Mouse (Mus musculus) heart, embryonic 15.5 days (tissue): ENCODE measurements around the gene a. TPM values are rescaled to one million over a fixed set of nuclear protein-coding genes. Genes with fewer than 3 reads are reported as not detected.

ENCODE experiments used
- ATAC-seq: fragments of 200-750 bp; cut with Nextera tagmentation; replicated peaks from 2 replicates; pipeline ENCODE4 v1.8.0; 2017; ENCODE audit warnings: low read depth, moderate TSS enrichment; ENCODE audit not compliant: insufficient number of reproducible peaks, insufficient read depth, low FRiP score
- H3K27ac ChIP-seq: fragments of 300-500 bp; sonication (generic); 2 replicates; pipeline ENCODE4 v1.5.1; 2015; ENCODE audit warnings: mild to moderate bottlenecking, inconsistent platforms
- H3K27me3 ChIP-seq: fragments of 300-500 bp; sonication (generic); 2 replicates; pipeline ENCODE4 v1.6.1; 2015; ENCODE audit warnings: inconsistent platforms
- H3K36me3 ChIP-seq: fragments of 300-500 bp; sonication (generic); 2 replicates; pipeline ENCODE4 v1.6.1; 2015; ENCODE audit warnings: mild to moderate bottlenecking, inconsistent platforms
- H3K4me1 ChIP-seq: fragments of 300-500 bp; sonication (generic); replicated peaks from 2 replicates; pipeline ENCODE4 v1.6.1; 2015; ENCODE audit warnings: inconsistent platforms
- H3K4me2 ChIP-seq: fragments of 300-500 bp; sonication (generic); 2 replicates; pipeline ENCODE4 v1.6.1; 2015; ENCODE audit warnings: inconsistent platforms, mild to moderate bottlenecking, moderate library complexity
- H3K4me3 ChIP-seq: fragments of 300-500 bp; sonication (generic); 2 replicates; pipeline ENCODE4 v1.5.1; 2015; ENCODE audit warnings: mild to moderate bottlenecking, inconsistent platforms
- H3K9ac ChIP-seq: fragments of 300-500 bp; sonication (generic); 2 replicates; pipeline ENCODE4 v1.6.1; 2015; ENCODE audit warnings: mild to moderate bottlenecking, inconsistent platforms
- H3K9me3 ChIP-seq: fragments of 300-500 bp; sonication (generic); replicated peaks from 2 replicates; pipeline ENCODE4 v1.6.1; 2016; ENCODE audit warnings: inconsistent platforms
- WGBS: fragments of 180-500 bp; shearing (Covaris S2); methylation state at CpG from one replicate; pipeline ENCODE4 v1.1.7; 2015; ENCODE audit warnings: mixed read lengths; 5-methylcytosine and 5-hydroxymethylcytosine counted together
- polyA plus RNA-seq: library from polyadenylated mRNA; unstranded; fragments of >200 nt; fragmentation: Nextera tagmentation; extraction: Ambion mirVana; gene quantifications from 2 replicates; pipeline ENCODE4 v1.2.1, GENCODE M21; 2015

Gene a
- polyA plus RNA-seq, 1 experiment from 2014 or later, result 0.30 TPM

DNA sequence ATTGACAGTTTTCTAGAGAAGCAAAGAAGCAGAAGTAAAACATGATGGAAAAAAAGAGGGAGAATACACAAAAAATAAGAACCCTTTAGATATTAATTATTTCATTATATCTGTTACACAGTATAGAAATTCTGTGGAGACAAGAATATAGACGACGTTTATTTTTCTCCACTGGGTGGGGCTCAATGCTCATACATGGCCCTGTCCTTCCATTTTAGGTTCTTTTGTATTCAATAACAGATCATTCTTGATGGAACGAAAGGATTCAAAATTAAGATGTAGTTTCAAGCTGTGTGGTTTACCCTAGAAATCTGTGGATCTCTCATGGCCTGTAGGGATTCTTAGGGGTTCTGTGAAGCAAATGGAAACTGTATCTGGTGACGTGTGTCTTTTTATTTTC lies 142.7 kb downstream of the a start:
- Histone ChIP-seq H3K9ac (no peak overlapping the region), H3K27ac (no peak overlapping the region), H3K4me2 (no peak overlapping the region), H3K9me3 (no peaks in the 10 kb centered on the region), H3K4me3 (no peak overlapping the region), H3K36me3 (no peaks in the 10 kb centered on the region), H3K4me1 (no peaks in the 10 kb centered on the region), H3K27me3 (peaks cover 5% of the 10 kb centered on the region; the same call in 1 of the 2 replicates)
- WGBS, result 64% methylated on average over 4 of the region's 4 CpGs
- no peak for ATAC-seq

- Histone ChIP-seq H3K27ac (no peak overlapping the region), H3K9ac (no peak overlapping the region), H3K4me3 (no peak overlapping the region), H3K4me1 (no peaks in the 10 kb centered on the region), H3K36me3 (no peaks in the 10 kb centered on the region), H3K27me3 (peaks cover 5% of the 10 kb centered on the region; the same call in 1 of the 2 replicates), H3K9me3 (no peaks in the 10 kb centered on the region), H3K4me2 (no peak overlapping the region)
- 55% methylated on average over 6 of the region's 6 CpGs for WGBS
- ATAC-seq, result no peak
These were observed 144.9 kb downstream of the a start for GRCm38 (mm10) chr2:154936106-154936505.

GRCm38 (mm10) chr2:154936536-154937155 lies 145.4 kb downstream of the a start:
- no peak overlapping the region for H3K9ac ChIP-seq
- H3K4me3 ChIP-seq, result no peak overlapping the region
- H3K9me3 ChIP-seq, result no peaks in the 10 kb centered on the region
- peaks cover 5% of the 10 kb centered on the region; the same call in 1 of the 2 replicates for H3K27me3 ChIP-seq
- WGBS, result 67% methylated on average over 11 of the region's 11 CpGs
- no peaks in the 10 kb centered on the region for H3K36me3 ChIP-seq
- H3K4me2 ChIP-seq, result no peak overlapping the region
- no peak for ATAC-seq
- H3K4me1 ChIP-seq, result no peaks in the 10 kb centered on the region
- no peak overlapping the region for H3K27ac ChIP-seq

DNA sequence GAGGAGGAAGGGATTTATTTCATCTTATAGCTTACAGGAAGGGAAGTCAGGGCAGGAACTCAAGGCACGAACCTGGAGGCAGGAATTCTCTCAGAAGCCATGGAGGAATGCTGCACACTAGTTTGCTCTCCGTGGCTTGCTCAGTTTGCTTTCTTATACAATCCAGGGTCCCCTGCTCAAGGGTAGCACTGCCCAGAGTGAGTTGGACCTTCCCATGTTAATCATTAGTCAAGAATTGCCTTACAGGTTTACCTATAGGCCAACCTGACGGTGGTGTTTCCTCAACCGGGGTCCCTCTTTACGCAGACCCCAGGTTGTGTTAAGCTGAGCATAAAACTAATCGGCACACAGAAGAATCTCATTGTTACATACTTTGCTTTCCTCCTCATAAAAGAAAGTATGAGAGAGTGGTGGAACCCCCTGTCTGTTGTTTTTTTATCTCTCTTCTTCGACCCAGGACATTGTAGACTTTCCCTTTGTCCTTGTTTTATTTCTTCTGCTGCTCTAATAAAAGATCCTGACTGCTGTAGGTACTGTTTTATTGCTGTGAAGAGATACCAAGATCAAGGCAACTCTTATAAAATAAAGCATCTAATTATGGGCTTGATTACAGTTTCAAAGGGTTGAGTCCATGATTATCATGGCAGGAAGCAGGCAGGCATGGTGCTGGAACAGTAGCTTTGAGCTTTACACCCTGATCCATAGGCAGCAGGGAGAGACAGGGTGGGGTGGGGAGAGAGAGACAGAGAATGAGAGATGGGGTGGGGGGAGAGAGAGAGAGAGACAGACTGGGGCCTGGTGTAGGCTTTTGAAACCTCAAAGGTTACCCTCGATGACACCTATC lies 146.6 kb downstream of the a start:
- Histone ChIP-seq H3K9ac (no peak overlapping the region), H3K36me3 (no peaks in the 10 kb centered on the region), H3K27ac (no peak overlapping the region), H3K27me3 (peaks cover 5% of the 10 kb centered on the region; the same call in 1 of the 2 replicates), H3K4me3 (no peak overlapping the region), H3K4me2 (no peak overlapping the region), H3K9me3 (no peaks in the 10 kb centered on the region), H3K4me1 (peaks cover under 1% of the 10 kb centered on the region; the same call in 1 of the 2 replicates)
- ATAC-seq, result no peak
- 78% methylated on average over 8 of the region's 8 CpGs for WGBS

- no peak for ATAC-seq
- H3K4me2 ChIP-seq, result no peak overlapping the region
- H3K4me3 ChIP-seq, result no peak overlapping the region
- no peak overlapping the region for H3K27ac ChIP-seq
- H3K27me3 ChIP-seq, result no peaks in the 10 kb centered on the region
- no peaks in the 10 kb centered on the region for H3K9me3 ChIP-seq
- H3K36me3 ChIP-seq, result no peaks in the 10 kb centered on the region
- 67% methylated on average over 10 of the region's 10 CpGs for WGBS
- H3K9ac ChIP-seq, result no peak overlapping the region
- H3K4me1 ChIP-seq, result peaks cover 3% of the 10 kb centered on the region; the same call in 1 of the 2 replicates
These were observed 150.8 kb downstream of the a start for GRCm38 (mm10) chr2:154941952-154942351.

- Histone ChIP-seq H3K9me3 (no peaks in the 10 kb centered on the region), H3K27me3 (no peaks in the 10 kb centered on the region), H3K27ac (no peak overlapping the region), H3K9ac (0 out of 2 replicates have a peak overlapping the region, but pooled peaks have one; percentile 28), H3K36me3 (no peaks in the 10 kb centered on the region), H3K4me2 (peak overlapping the region; percentile 57), H3K4me1 (peaks cover 3% of the 10 kb centered on the region; the same call in 1 of the 2 replicates), H3K4me3 (peak overlapping the region; percentile 36; the same call in 1 of the 2 replicates)
- no peak for ATAC-seq
- WGBS, result 57% methylated on average over 11 of the region's 11 CpGs
These were observed 151.3 kb downstream of the a start for GRCm38 (mm10) chr2:154942546-154942945.

- peak overlapping the region; percentile 36 for H3K4me3 ChIP-seq
- 5% methylated on average over 11 of the region's 11 CpGs for WGBS
- no peak for ATAC-seq
- H3K9me3 ChIP-seq, result no peaks in the 10 kb centered on the region
- H3K27ac ChIP-seq, result no peak overlapping the region
- H3K4me2 ChIP-seq, result peak overlapping the region; percentile 57
- no peaks in the 10 kb centered on the region for H3K36me3 ChIP-seq
- H3K4me1 ChIP-seq, result peaks cover 3% of the 10 kb centered on the region; the same call in 1 of the 2 replicates
- H3K27me3 ChIP-seq, result no peaks in the 10 kb centered on the region
- peak overlapping the region; percentile 28; the same call in 1 of the 2 replicates for H3K9ac ChIP-seq
These were observed 151.9 kb downstream of the a start for GRCm38 (mm10) chr2:154943101-154943500.

- no peak overlapping the region for H3K4me2 ChIP-seq
- no peak for ATAC-seq
- WGBS, result 90% methylated on average over 3 of the region's 3 CpGs
These were observed 155.7 kb downstream of the a start for GRCm38 (mm10) chr2:154946921-154947320.

GRCm38 (mm10) chr2:154949352-154949751 lies 158.2 kb downstream of the a start:
- ATAC-seq, result no peak
- H3K9me3 ChIP-seq, result no peaks in the 10 kb centered on the region
- 38% methylated on average over 7 of the region's 7 CpGs for WGBS
- H3K4me3 ChIP-seq, result no peak overlapping the region
- no peak overlapping the region for H3K27ac ChIP-seq
- H3K9ac ChIP-seq, result no peak overlapping the region
- H3K27me3 ChIP-seq, result peaks cover 8% of the 10 kb centered on the region
- H3K36me3 ChIP-seq, result no peaks in the 10 kb centered on the region
- no peaks in the 10 kb centered on the region for H3K4me1 ChIP-seq
- no peak overlapping the region for H3K4me2 ChIP-seq

More at GRCm38 (mm10) chr2:154946921-154947320, 155.7 kb downstream of the a start:
- peaks cover 3% of the 10 kb centered on the region; the same call in 1 of the 2 replicates for H3K4me1 ChIP-seq
- H3K27me3 ChIP-seq, result peaks cover 5% of the 10 kb centered on the region
- H3K36me3 ChIP-seq, result no peaks in the 10 kb centered on the region
- no peak overlapping the region for H3K4me3 ChIP-seq
- H3K27ac ChIP-seq, result no peak overlapping the region
- no peaks in the 10 kb centered on the region for H3K9me3 ChIP-seq
- H3K9ac ChIP-seq, result no peak overlapping the region

DNA sequence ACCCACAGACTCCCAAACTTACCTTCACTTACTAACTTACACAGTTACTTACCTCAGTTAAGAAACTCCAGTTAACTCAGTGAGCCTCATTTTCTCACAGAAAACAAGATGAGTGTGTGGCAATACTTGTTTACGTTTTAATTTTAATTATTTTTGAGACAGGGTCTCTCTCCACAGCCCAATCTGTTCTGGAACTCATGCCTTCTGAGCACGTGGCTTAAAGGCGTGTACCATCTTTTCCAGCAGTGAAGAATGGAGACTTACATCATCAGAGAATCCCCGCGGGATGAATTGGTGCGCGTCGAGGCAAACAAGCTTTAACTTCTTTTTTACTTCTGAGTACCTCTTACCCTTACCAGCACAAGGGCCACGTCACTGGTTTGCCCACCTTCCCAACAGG lies 158.7 kb downstream of the a start:
- no peak overlapping the region for H3K4me2 ChIP-seq
- H3K27me3 ChIP-seq, result peaks cover 10% of the 10 kb centered on the region
- H3K9me3 ChIP-seq, result no peaks in the 10 kb centered on the region
- H3K4me1 ChIP-seq, result no peaks in the 10 kb centered on the region
- no peak overlapping the region for H3K9ac ChIP-seq
- no peak for ATAC-seq
- 79% methylated on average over 9 of the region's 9 CpGs for WGBS
- H3K4me3 ChIP-seq, result no peak overlapping the region
- H3K36me3 ChIP-seq, result no peaks in the 10 kb centered on the region
- H3K27ac ChIP-seq, result no peak overlapping the region

- Histone ChIP-seq H3K4me2 (no peak overlapping the region), H3K4me1 (no peaks in the 10 kb centered on the region), H3K9ac (no peak overlapping the region), H3K27ac (no peak overlapping the region), H3K4me3 (no peak overlapping the region), H3K27me3 (peaks cover 12% of the 10 kb centered on the region), H3K36me3 (no peaks in the 10 kb centered on the region), H3K9me3 (no peaks in the 10 kb centered on the region)
- WGBS, result 36% methylated on average over 5 of the region's 5 CpGs
- ATAC-seq, result no peak
These were observed 159.4 kb downstream of the a start for GRCm38 (mm10) chr2:154950601-154951000.
